Mouse (Mus musculus) MEL (cell line): ENCODE results near the gene 6430550D23Rik.

Source experiments
- CHD2 ChIP-seq: IDR thresholded peaks from 2 replicates; pipeline ENCODE4 v1.6.1; 2011; ENCODE audit warnings: low read length, improper control_type of control experiment
- CTCF ChIP-seq, 3 experiments: IDR thresholded peaks in 2 of 3; conservative IDR thresholded peaks in 1 of 3; 2 replicates each; pipeline ENCODE4 v1.5.1; 2011 to 2012; ENCODE audit warnings: low read length in 3 of 3, low read depth in 2 of 3, mild to moderate bottlenecking in 2 of 3, improper control_type of control experiment in 1 of 3, inconsistent platforms in 1 of 3, mixed read lengths in 1 of 3, moderate library complexity in 1 of 3; ENCODE audit not compliant: control insufficient read depth in 1 of 3, insufficient read depth in 1 of 3, poor library complexity in 1 of 3, severe bottlenecking in 1 of 3
- JUND ChIP-seq: IDR thresholded peaks from 2 replicates; pipeline ENCODE4 v1.6.1; 2011; ENCODE audit warnings: low read depth, mild to moderate bottlenecking, improper control_type of control experiment, low read length
- MXI1 ChIP-seq: IDR thresholded peaks from 2 replicates; pipeline ENCODE4 v1.6.1; 2011; ENCODE audit warnings: mild to moderate bottlenecking, low read depth, low read length, improper control_type of control experiment
- RAD21 ChIP-seq: IDR thresholded peaks from 2 replicates; pipeline ENCODE4 v1.6.1; 2011; ENCODE audit warnings: mild to moderate bottlenecking, low read depth, low read length, improper control_type of control experiment
- RCOR1 ChIP-seq: IDR thresholded peaks from 2 replicates; pipeline ENCODE4 v1.6.1; 2012; ENCODE audit warnings: low read depth, mild to moderate bottlenecking, inconsistent platforms, low read length, improper control_type of control experiment
- SIN3A ChIP-seq: IDR thresholded peaks from 2 replicates; pipeline ENCODE4 v1.6.1; 2012; ENCODE audit warnings: low read length, improper control_type of control experiment, inconsistent platforms
- USF1 ChIP-seq: IDR thresholded peaks from 2 replicates; pipeline ENCODE4 v1.6.1; 2014; ENCODE audit warnings: low read depth, mild to moderate bottlenecking, inconsistent platforms, low read length, improper control_type of control experiment, moderate library complexity

DNA sequence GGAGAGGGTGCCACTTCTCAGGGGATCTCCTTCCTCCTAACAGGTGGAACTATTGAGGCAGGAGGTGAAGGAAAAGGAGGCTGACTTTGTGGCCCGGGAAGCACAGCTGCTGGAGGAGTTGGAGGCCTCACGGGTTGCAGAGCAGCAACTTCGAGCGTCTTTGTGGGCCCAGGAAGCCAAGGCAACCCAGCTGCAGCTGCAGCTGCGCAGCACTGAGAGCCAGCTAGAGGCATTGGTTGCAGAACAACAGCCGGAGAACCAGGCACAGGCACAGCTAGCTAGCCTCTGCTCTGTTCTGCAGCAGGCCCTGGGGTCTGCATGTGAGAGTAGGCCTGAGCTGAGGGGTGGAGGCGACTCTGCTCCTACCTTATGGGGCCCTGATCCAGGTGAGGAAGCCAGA lies 22.0 kb downstream of the 6430550D23Rik start:
- TF ChIP-seq JUND (no peak), SIN3A (no peak), USF1 (no peak), RAD21 (no peak), RCOR1 (no peak), MXI1 (no peak), CHD2 (no peak), CTCF (IDR thresholded peaks at IDR 0.05 in 2 of 3, conservative IDR thresholded peaks at IDR 0.05 in 1 of 3; ENCODE audit: control insufficient read depth in 1 of 3, insufficient read depth in 1 of 3, low read depth in 2 of 3, low read length in 3 of 3, poor library complexity in 1 of 3, severe bottlenecking in 1 of 3) (no peak)
